Mouse (Mus musculus): ENCODE data around the gene Dnase1l2. TPM values are rescaled to one million over a fixed set of nuclear protein-coding genes. Genes with fewer than 3 reads are reported as not detected.

Dnase1l2 gene
- total RNA-seq, 1 experiment = 1.2 TPM

DNA sequence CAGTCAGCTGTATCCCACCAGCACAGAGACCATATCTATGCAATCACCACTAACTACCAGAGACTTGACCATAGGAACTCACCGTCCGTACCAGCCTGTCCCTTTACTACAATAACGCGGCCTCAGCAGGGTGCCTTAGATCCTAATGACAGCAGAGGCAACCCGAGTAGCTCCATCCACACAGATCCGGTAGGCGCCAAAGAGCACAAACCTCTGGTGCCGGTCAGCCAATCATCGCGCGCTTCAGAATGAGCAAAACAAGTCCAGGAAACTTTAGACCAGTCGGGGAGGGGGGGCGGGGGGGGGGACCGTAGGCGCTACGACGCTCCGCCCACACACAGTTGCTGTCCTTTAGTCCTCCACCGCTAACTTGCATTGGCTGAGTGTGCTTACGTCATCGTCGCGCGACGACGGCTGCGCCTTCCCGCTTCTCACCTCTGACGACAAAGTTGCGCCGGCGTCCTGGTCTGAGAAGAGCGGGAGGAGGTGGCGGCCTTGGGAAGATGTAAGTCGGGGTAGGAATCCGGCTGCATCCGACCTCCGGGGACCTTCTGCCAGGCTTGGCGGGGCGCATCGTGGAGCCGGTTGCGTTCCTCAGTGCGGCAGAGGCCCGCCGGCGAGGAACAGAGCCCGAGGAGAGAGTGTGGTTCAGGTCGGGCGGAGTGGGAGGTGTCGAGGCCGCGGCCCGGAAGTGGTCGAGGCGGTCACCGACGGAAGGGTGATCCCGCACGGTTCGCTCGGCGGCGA is 28.5 kb downstream of the Dnase1l2 start, which contains the start of gene Rnps1:
Gene Rnps1, plus strand, starts transcription at position 336 of the 747 bp plus-strand sequence.
- peak; percentile 72; the same call in 1 of the 2 replicates for TF ChIP-seq HCFC1 (IDR thresholded peaks at IDR 0.05; ENCODE audit: borderline replicate concordance, insufficient read depth, low read length)
- TF ChIP-seq ZNF384 (IDR thresholded peaks at IDR 0.05; ENCODE audit: low read depth, low read length) = no peak
- peaks cover 20% of the 10 kb centered on the region for H3K36me3 ChIP-seq (ENCODE audit: control insufficient read depth, insufficient read depth, low read length, poor library complexity, severe bottlenecking)

GRCm38 (mm10) chr17:24413557-24414211 is 29.2 kb downstream of the Dnase1l2 start:
- peaks cover 15% of the 10 kb centered on the region for H3K36me3 ChIP-seq (ENCODE audit: control insufficient read depth, insufficient read depth, low read length, poor library complexity, severe bottlenecking)
- no peak for DNase-seq (ENCODE audit: low read depth, low spot score)
- in situ Hi-C loops (cut with MboI; ENCODE audit: low sequenced_read_pairs in 2 of 2, unreplicated experiment in 2 of 2) = no loop called here
- peak overlapping the region; percentile 65 to 94 for H3K4me3 ChIP-seq (ENCODE audit: insufficient read depth in 1 of 2, low read depth in 1 of 2, low read length in 2 of 2, poor library complexity in 1 of 2, severe bottlenecking in 1 of 2)
- H3K4me1 ChIP-seq (ENCODE audit: control insufficient read depth in 2 of 2, insufficient read depth in 2 of 2, low read length in 2 of 2, poor library complexity in 1 of 2) = peaks cover 2 to 3% of the 10 kb centered on the region in 2 experiments; a peak in 2 of 4 replicates
- no peak overlapping the region; the same call in 1 of the 2 replicates for H3K27ac ChIP-seq (ENCODE audit: insufficient read depth, low read depth, low read length, poor library complexity, severe bottlenecking)
- TF ChIP-seq MAFK (IDR thresholded peaks at IDR 0.05; ENCODE audit: insufficient read depth, low read depth, low read length) (no peak), ZC3H11A (IDR thresholded peaks at IDR 0.05; ENCODE audit: borderline replicate concordance, low read depth, low read length) (no peak), HCFC1 (IDR thresholded peaks at IDR 0.05; ENCODE audit: borderline replicate concordance, insufficient read depth, low read length) (no peak), ZNF384 (IDR thresholded peaks at IDR 0.05; ENCODE audit: low read depth, low read length) (no peak), CHD2 (IDR thresholded peaks at IDR 0.05; ENCODE audit: low read depth, low read length) (no peak)
- peak overlapping the region; percentile 57 for H3K9ac ChIP-seq (ENCODE audit: insufficient read depth, low read depth, low read length, poor library complexity, severe bottlenecking)
- no peaks in the 10 kb centered on the region for H3K9me3 ChIP-seq (ENCODE audit: control insufficient read depth, insufficient read depth, low read depth, low read length)

More for the DNA sequence above, 28.5 kb downstream of the Dnase1l2 start, which contains the start of gene Rnps1:
- H3K4me3 ChIP-seq (ENCODE audit: insufficient read depth in 1 of 2, low read depth in 1 of 2, low read length in 2 of 2, poor library complexity in 1 of 2, severe bottlenecking in 1 of 2) = peak within 1 kb of the TSS; percentile 94 to 95
- peaks cover 2 to 3% of the 10 kb centered on the region in 2 experiments; a peak in 2 of 4 replicates for H3K4me1 ChIP-seq (ENCODE audit: control insufficient read depth in 2 of 2, insufficient read depth in 2 of 2, low read length in 2 of 2, poor library complexity in 1 of 2)
- in situ Hi-C loops (cut with MboI; ENCODE audit: low sequenced_read_pairs in 2 of 2, unreplicated experiment in 2 of 2) = no loop called here
- peak within 1 kb of the TSS; percentile 98 for H3K9ac ChIP-seq (ENCODE audit: insufficient read depth, low read depth, low read length, poor library complexity, severe bottlenecking)
- DNase-seq (ENCODE audit: low read depth, low spot score) = peak; percentile 99
- no peaks in the 10 kb centered on the region for H3K9me3 ChIP-seq (ENCODE audit: control insufficient read depth, insufficient read depth, low read depth, low read length)
- H3K27ac ChIP-seq (ENCODE audit: insufficient read depth, low read depth, low read length, poor library complexity, severe bottlenecking) = peak within 1 kb of the TSS; percentile 91

GRCm38 (mm10) chr17:24407116-24407803 is 35.6 kb downstream of the Dnase1l2 start:
- Histone ChIP-seq H3K9me3 (ENCODE audit: control insufficient read depth, insufficient read depth, low read depth, low read length) (no peaks in the 10 kb centered on the region), H3K4me3 (ENCODE audit: insufficient read depth in 1 of 2, low read depth in 1 of 2, low read length in 2 of 2, poor library complexity in 1 of 2, severe bottlenecking in 1 of 2) (no peak overlapping the region), H3K4me1 (ENCODE audit: control insufficient read depth in 2 of 2, insufficient read depth in 2 of 2, low read length in 2 of 2, poor library complexity in 1 of 2) (no peaks in the 10 kb centered on the region), H3K9ac (ENCODE audit: insufficient read depth, low read depth, low read length, poor library complexity, severe bottlenecking) (no peak overlapping the region), H3K36me3 (ENCODE audit: control insufficient read depth, insufficient read depth, low read length, poor library complexity, severe bottlenecking) (peaks cover 2% of the 10 kb centered on the region; the same call in 1 of the 2 replicates), H3K27ac (ENCODE audit: insufficient read depth, low read depth, low read length, poor library complexity, severe bottlenecking) (no peak overlapping the region)
- TF ChIP-seq HCFC1 (IDR thresholded peaks at IDR 0.05; ENCODE audit: borderline replicate concordance, insufficient read depth, low read length) (no peak), ZC3H11A (IDR thresholded peaks at IDR 0.05; ENCODE audit: borderline replicate concordance, low read depth, low read length) (no peak), MAFK (IDR thresholded peaks at IDR 0.05; ENCODE audit: insufficient read depth, low read depth, low read length) (no peak), CHD2 (IDR thresholded peaks at IDR 0.05; ENCODE audit: low read depth, low read length) (no peak), ZNF384 (IDR thresholded peaks at IDR 0.05; ENCODE audit: low read depth, low read length) (no peak)
- DNase-seq (ENCODE audit: low read depth, low spot score) = no peak
- in situ Hi-C loops (cut with MboI; ENCODE audit: low sequenced_read_pairs in 2 of 2, unreplicated experiment in 2 of 2) = no loop called here

DNA sequence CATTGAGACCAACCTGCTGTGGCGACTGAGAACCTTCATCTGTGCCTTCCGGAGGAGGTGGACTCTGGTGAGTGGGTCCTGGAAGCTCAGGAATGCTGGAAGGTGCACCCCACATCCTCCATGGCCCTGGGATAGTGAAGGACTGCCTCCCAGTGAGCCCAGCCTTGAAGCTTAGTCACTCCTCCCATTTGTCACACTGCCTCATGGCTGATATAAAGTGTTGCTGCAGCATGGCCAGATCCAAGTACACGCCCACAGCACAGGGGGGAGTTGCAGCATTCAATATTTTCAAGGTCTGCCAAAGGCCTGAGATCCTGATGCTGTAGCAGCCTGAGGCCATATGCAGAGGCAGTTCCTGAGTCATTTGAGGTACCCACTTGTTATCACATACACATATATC is 40.5 kb downstream of the Dnase1l2 start:
- TF ChIP-seq ZC3H11A (IDR thresholded peaks at IDR 0.05; ENCODE audit: borderline replicate concordance, low read depth, low read length) (no peak), CHD2 (IDR thresholded peaks at IDR 0.05; ENCODE audit: low read depth, low read length) (no peak), HCFC1 (IDR thresholded peaks at IDR 0.05; ENCODE audit: borderline replicate concordance, insufficient read depth, low read length) (no peak), ZNF384 (IDR thresholded peaks at IDR 0.05; ENCODE audit: low read depth, low read length) (no peak), MAFK (IDR thresholded peaks at IDR 0.05; ENCODE audit: insufficient read depth, low read depth, low read length) (no peak)
- Histone ChIP-seq H3K9me3 (ENCODE audit: control insufficient read depth, insufficient read depth, low read depth, low read length) (no peaks in the 10 kb centered on the region), H3K27ac (ENCODE audit: insufficient read depth, low read depth, low read length, poor library complexity, severe bottlenecking) (no peak overlapping the region), H3K4me3 (ENCODE audit: insufficient read depth in 1 of 2, low read depth in 1 of 2, low read length in 2 of 2, poor library complexity in 1 of 2, severe bottlenecking in 1 of 2) (no peak overlapping the region), H3K36me3 (ENCODE audit: control insufficient read depth, insufficient read depth, low read length, poor library complexity, severe bottlenecking) (peaks cover 3% of the 10 kb centered on the region; the same call in 1 of the 2 replicates), H3K9ac (ENCODE audit: insufficient read depth, low read depth, low read length, poor library complexity, severe bottlenecking) (no peak overlapping the region), H3K4me1 (ENCODE audit: control insufficient read depth in 2 of 2, insufficient read depth in 2 of 2, low read length in 2 of 2, poor library complexity in 1 of 2) (peaks cover 0 to 1% of the 10 kb centered on the region in 2 experiments; a peak in 1 of 4 replicates)
- in situ Hi-C loops (cut with MboI; ENCODE audit: low sequenced_read_pairs in 2 of 2, unreplicated experiment in 2 of 2) = no loop called here
- DNase-seq (ENCODE audit: low read depth, low spot score) = no peak

Data from ES-E14 (cell line).